Mouse (Mus musculus): ENCODE data around the gene Alpl.

Gene Alpl

DNA sequence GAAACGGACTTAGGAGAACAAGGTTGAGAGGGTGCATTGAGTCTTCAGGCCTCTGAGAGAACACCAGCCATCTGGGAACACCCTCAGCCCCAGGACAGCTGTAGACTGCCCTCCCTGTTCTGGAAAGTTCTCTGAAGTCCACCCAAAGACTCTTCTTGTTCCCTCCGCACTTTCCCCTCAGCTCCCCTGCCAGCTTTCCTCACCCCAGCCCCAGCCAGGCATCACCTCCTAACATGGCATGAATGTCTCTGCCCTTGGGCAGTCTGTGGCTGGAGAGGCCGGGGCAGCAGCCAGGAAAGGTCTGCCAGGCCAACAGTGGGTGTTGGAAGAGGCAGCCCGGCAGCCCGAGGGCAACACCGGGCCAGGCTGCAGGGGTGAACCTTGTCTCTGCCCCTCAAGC, 27.4 kb downstream of the Alpl start:
- DNase-seq, result no peak

DNA sequence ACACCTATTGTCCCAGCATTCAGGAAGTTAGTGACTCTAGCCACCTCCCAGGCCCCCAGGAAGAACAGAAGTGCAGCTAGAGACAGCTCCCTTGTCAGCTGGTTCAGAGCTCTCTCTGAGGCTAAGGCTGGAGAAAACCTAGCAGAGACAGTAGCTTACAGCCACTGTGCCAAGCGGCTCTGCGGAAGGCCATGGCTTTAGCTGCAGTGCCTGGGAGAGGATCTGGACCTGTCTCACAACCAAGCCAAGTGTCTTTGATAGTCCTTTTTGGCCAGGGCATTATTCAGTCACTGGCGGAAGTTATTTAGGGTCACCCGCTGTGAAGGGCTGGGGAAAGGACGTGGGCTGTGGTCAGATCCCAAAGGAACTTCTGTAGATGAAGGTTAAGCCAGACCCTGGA, 27.8 kb downstream of the Alpl start:
- no peak for DNase-seq

DNA sequence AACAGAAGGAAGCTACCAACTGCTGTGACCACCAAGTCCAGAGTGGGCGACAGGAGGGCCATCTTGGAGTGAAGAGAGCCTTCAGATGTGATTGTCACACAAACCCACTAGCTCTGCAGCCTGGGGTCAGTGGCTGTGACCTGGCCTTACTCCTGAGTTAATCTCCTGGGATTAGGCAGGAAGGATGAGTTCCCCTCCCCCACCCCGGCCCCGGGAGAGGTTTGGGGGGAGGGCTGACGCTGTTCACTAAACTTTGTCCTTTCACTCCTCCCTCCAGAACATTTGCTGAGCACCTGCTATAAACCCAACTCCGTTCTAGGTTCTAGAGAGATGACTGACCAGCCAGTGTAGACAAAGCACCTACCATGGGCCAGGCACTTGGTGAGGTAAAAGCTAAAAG, 29.8 kb downstream of the Alpl start:
- DNase-seq, result no peak

DNA sequence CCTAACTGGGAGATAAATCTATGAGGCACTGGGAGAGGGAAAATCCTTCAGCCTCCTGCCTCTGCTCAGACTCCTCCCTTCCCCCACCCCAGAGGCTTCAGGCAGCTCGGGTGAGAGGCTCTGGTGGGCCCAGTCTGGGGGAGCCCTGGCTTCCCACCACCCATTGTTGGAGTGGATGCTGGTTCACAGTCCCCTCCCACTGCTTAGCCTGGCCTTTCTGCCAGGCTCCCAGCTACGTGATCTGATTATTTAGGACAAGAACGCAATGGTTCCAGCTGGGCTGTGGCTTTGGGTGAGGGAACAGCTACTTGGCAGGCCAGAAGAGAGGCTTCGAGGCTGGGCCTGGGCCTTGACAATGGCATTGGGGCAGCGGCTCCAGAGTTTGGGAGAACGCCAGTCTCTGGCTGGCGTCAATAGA, 30.6 kb downstream of the Alpl start:
- peak; percentile 68 for DNase-seq

DNA sequence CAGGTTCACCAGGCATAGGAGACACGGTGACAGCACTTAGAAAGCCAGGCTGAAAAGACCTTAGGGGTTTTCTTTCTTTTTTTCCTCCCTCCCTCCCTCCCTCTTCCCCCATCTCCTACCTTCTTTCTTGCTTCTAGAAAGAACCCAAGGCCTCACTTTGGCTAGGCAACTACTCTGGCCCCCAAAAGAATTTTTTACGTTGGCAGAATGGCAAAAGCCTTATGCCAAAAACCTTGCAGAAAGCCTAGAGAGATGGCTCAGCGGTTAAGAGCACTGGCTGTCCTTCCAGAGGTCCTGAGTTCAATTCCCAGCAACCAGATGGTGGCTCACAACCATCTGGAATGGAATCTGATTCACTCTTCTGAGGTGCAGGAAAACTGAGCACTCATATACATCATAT, 31.6 kb downstream of the Alpl start:
- DNase-seq, result no peak

DNA sequence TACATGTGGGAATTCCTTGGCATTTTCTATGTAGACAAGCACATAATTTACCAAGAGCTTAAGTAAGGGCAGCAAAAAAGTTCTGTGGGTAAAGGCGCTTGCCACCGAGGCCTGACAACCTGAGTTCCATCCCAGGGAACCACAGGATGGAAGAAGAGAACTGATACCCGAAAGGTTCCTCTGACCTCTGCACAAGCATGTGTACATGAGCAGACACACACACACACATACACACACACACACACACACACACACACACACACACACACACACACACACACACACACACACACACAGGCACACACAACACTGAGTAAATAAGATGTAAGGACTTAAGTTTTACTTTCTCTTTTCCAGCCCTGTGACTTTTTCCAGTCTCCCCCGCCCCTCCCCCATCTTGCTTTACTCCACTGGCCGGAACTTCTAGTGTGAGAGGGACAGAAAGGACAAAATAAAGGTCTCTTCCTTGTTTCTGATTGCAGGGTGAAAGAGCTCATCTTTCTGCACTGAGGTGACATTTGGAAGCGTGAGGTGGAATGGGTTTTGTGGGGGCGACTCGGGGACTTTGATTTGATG, 32.2 kb downstream of the Alpl start:
- no peak for DNase-seq

DNA sequence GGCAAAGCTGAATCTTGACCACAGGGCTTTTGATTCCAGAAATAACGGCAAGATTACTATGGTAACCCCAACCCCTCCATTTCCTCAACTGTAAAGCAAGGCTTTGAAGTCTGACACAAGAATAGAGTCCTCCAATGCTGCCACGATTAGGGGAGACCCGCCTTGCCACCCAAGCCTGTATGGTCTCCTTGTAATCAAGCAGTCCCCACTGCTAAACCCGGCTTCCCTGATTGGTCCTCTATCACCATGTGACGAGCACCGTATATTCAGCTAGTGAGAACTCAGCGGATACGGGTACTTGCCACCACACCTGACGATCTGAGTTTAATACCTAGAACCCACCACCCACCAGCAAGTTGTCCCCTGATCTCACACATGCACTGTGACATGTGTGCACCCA, 33.3 kb downstream of the Alpl start:
- no peak for DNase-seq

DNA sequence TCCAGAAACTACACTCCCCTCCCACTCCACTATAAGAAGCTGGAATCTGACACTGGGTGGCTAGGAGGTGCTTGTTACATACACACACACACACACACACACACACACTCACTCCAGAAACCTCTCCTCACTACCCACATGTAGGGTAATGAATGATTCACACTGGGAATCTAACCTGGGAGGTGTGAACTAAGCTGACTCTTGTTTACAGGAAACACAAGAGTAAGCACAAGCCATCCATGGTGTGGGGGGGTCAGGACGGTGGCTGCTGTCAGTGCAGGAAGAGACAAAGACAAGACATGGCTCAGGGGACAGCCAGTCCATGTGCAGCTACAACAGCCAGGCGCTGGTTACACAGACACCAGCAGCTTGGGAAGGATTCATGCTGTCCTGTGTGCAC, 41.7 kb downstream of the Alpl start:
- DNase-seq, result no peak

DNA sequence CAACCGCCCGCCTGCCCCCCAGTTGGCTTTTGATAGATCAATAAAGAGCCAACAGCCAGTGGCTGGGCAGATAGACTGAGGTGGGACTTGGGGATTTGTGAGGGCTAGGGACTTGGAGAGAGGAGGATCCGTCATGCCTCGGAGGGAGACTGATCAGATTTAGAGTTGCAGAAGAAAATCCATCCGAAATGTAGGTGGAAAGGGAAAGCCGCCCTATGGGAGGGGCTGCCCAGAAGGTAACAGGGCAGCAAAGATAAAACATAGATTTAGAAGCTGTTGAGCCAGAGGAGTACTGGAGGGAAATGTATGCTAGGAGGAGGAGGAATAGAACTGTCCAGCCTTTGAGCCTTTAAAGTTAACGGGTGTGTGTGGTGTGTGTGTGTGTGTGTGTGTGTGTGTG, 43.0 kb downstream of the Alpl start:
- no peak for DNase-seq

DNA sequence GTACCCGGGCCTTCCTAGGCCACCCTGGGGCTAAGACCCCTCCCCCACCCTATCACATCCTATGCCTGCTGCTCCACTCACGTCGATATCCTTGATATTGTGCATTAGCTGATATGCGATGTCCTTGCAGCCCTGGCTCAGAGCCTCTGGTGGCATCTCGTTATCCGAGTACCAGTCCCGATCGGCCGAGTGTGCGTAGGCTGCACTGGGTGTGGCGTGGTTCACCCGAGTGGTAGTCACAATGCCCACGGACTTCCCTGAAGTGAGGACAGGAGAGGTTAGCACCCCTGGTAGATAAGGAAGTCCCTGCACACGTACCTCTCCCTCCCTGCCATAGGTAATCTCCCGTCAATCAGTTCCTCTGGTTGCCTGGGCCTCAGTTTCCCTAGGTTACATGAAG, 43.7 kb downstream of the Alpl start:
- no peak for DNase-seq

DNA sequence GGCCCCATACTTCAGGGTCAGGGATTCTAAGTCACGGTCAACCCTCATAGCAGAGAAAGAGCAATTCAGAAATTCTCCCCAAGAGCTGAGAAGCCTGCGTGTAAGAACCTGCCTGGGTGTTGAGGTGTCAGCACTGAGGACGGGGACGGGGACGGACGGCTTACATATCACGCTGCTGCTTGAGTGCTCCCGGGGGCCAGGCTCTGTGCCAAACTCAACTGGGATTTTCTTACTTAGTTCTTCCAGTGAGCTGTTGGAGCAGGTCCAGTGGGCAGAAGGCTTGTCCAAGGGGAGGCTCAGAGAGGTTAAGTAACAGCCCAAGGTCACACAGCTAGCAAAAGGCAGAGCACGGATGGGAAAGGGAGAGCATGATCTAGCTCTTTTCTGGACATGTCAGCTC, 44.5 kb downstream of the Alpl start:
- no peak for DNase-seq

DNA sequence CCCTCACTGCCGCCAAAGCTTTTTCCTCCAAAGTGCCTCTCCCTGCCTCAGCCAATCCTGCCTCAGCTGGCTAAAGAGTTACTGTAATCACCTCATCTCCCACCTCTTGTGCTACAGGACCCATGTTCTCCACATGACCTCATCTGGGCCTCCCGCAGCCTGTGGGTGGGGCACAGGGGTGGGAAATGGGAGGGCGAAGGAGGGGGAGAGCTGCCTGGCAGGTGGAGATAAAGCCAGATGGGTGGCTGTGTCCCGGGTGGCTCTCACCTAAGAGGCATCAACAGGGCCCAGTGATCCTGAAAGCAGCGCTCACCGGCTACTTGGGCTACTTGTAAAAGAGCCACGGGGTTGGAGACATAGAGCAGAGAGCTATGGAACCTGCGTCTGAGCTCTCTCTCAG, 44.9 kb downstream of the Alpl start:
- DNase-seq, result no peak

DNA sequence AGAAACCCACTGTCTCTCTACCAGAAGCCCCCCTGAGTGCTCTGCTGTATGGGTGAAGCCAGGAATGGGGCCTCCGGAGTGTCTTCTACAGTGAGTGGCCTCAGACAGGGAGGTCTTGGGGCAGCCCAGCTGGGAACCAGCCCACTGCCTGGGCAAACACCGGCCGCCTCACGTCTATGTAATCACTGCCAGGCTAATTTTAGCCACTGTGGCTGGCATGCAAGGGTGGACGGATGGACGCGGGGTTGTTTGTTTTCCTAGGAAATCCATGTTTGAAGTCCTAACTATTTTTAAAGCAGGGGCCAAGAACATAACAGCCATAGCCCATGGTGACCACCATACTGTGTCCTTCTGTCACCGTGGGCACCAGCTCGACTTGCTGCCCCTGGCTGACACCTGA, 46.1 kb downstream of the Alpl start:
- DNase-seq, result no peak

DNA sequence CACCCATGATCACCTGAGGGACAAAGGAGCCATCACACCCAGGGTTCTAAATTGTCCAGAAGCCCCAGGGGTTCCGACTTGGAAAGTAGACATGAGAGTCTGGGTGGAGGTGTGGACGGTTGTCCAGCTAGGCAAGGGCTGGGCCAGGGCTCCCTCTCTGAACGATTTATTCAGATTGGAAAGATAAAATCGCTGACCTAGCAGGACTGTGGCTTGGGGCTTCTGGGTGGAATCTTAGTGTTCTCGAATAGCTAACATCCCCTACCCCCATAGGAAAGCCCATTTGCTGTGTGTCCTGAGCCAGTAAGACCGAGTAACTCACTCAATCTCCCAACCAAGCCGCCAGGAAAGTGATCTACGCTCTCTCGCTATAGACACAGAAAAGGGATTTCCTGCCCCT, 46.5 kb downstream of the Alpl start:
- no peak for DNase-seq

DNA sequence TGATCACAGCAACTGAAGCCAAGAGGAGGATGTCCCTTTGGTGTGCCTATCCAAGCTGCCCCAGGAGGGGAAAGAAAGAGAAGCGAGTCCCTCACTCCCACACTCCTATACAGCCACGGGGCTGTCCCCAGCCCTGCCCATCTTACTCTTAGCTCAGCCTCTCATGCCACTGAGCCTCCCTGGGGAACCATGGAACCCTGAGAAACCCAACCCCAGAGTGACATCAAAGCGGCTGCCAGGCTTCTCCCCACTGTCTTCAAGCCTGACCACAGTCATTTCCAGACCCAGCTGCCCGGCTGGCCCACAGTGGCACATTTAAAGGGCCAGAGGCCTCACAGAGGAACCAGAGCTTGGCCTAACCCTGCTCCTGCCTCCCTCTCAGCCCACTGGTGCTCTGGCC, 47.5 kb downstream of the Alpl start:
- DNase-seq, result no peak

DNA sequence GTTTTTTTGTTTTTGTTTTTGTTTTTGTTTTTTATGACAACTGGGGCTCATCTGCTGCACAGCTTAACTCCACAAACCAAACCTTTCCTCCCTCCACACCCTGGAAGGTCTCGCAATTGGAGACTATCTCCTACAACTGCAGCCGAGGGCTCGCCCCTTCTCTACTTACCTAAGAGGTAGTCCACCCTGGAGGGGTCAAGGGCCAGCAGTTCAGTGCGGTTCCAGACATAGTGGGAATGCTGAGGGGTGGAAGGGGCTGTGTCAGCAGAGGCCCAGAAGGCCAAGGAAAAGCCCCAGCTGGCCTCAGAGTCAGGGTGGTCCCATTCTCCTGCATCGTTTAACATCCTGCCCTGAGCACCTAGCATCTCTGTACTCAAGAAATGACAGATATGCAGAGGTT, 48.6 kb downstream of the Alpl start:
- no peak for DNase-seq

DNA sequence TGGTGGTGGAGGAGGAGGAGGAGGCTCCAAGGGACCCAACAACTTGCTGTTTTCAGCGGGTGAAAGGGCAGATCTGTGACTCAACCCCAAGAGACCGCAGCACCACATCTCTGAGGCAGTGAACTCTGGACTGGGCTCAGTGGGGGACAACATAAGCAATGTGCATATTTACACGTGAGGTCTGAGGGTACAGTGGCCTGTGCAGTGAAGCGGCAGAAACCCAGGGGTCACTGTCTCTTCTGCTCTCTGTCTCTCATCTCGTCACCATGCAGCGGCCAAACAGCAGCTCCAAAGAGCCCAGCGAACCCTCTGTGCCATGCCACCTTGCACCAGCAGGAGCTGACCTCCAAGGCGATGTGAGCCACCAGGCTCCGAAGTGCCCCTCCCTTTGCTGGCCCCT, 49.1 kb downstream of the Alpl start:
- DNase-seq, result no peak

DNA sequence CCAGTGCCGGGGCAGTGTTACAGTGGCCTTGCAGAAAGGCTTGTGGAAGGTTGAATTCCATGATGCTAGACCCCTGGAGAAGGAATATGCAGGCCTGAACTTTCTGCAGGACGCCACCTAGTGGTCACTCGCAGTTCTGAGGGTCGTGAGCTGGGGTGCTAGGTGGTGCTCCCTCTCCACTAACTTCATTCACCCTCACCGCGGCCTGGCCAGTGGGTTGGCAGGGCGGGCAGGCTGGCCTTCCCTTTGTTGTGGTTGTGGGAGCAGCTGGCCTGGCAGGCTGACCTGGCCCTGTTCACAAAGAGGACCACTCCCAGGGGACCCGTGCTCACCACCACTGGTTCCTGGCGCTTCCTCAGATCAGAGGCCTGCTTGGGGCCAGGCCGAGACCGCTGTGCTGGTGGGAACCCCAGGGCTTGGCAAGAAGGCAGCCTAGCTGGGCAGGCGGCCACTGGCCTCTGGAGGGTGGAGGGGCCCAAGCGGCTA, 51.7 kb downstream of the Alpl start:
- DNase-seq, result no peak

DNA sequence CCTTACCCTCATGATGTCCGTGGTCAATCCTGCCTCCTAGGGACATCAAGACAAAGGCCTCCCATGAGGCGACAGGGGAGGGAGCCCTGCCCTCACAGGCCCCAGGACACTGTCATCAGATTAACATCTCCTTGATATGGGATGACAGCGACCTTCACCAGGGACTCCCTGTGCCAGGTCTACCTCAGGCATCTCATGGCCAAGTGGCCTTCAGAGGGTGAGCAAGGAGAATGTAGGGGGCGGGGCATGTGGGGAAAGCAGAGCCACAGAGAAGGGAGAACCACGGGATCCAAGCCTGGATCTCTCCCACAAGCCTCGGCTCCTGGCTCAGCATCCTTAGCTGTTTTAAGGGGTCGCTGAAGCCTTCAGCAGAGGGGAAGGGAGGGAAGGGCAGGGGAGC, 52.4 kb downstream of the Alpl start:
- no peak for DNase-seq

DNA sequence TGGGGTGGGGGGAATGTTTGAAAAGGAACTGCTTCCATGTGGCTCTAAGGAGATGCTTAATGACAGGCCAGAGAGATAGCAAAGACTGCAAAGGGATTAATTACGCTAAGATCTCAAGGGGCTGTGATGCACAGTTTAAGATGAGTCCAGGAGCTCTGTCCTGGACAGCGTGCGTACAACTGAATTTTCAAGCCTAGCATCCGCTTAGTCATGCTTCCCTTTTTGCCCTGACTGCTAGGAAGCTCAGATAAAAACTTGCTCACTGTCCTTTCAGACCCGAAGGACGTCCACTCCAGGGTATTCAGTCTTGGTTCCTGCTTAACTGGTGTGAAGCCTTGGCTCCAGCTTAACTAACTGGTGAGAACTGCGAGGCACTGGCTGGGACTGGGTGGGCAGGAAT, 55.8 kb downstream of the Alpl start:
- DNase-seq, result no peak

DNA sequence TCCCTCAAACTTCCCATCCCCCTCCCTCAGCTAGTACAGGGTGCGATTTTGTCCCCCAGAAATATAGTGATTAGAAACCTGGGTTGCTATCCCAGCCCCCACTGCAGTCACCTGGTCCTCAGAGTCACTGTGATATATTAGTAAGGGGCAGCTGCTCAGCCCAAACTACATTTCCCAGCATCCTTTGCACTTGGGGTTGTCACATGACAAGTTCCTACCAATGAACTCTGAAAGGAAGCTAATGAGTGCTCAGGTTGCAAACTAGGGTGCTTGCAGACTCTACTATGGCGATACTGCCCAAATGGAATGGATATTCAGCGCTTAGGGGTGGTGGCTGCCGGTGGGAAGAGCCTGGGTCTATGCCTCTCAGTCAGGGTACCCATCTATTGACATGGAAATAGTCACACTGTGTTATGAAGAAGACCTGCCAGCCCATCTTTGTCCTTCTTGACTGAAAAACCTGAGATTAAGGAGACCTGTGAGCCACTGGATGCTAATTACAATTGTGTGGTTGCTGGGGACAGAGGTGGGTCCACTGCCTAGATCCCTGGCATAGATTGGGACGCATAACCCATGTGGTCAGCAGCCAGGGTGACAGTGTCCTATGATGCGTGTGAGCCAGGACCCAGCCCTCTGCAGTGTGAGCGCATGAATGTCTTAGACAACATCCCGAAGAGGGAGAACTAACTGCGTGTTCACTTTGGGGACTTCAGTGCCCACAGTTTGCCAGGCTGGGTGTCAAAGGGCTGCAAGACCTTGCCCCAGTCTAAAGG, 56.8 kb downstream of the Alpl start:
- DNase-seq, result peak; percentile 85

DNA sequence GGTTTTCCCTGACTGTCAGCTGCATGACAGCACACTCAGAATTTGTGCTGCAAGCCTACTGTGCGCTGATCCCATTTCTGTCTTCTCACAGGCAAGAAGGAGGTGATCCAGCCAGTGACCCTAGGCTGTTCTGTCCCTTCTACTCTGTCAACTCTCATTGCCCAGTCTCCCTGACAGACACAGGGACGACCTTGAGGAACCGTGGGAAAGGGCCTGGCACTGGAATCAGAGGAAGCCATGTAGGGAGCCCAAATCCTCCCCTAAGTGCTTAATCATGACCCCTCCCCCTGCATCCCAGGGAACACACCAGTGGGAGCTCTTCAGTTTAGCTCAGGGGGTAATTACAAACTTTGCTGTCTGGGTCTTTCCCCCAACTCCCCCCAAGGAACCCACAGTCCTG, 58.4 kb downstream of the Alpl start:
- DNase-seq, result no peak

DNA sequence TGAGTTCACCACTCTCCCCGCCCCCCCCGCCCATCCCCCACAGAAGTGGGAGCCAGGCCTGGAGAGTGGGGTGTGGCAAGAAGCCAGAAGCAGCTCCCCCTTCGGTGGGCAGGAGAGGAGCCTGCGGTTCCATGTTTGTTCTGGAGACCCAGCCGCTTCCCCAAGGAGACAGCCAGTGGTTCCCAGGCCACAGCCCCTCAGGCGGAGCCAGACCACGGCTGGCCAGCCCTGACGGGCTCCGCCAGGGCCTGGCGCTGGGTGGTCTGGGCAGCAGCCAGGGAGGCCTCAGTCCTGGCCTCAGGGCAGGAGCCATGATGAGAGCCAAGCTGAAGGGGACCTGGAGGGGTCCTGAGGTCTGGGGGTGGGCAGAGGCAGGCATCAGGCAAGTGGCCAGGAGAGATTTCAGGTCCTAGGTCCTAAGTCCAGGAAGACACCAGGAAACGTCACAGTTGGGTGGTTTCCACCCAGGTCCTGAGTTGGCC, 59.9 kb downstream of the Alpl start:
- no peak for DNase-seq

DNA sequence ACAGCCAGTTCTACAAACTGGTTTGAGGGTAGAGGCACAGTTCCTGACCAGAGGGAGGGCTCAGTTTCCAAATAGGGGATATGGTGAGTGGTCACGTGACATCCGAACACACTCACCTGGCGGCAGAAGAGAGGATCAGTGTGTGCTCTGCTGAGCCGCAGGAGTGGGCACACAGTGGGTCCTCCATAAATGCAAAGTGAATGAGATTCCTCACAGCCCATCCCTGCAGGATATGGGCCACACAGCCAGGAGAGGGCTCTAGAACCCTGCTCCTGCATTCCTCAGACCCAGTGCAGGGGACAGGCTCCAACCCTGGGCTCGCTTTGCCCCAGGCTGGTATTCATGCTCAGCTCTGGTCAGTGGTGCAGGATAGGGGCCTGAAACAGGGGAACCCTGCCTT, 62.7 kb downstream of the Alpl start:
- no peak for DNase-seq

DNA sequence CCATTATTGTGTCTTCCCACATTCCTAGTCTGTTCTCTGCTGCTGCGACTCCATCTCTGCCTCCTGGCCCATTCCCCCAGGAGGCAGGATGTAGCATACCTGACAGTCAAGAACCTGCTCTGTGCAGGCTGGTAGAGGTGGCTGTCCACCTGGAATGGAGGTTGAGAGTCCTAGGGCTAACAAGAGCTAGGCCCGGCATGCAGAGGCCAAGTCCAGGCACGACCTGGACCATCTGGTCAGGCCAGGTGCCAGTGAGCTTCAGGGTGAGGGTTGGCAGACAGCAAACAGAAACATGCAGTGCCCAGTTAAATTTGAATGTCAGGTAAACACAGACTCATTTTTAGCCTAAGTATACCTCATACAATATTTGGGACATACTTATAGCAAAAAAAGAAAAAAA, 63.2 kb downstream of the Alpl start:
- DNase-seq, result no peak

Measured in embryo, embryonic 11 days (tissue).